Mouse (Mus musculus): ENCODE data around the gene Washc1. TPM values are rescaled to one million over a fixed set of nuclear protein-coding genes. Genes with fewer than 3 reads are reported as not detected.
"Not testable (repeated sequence)": the region's sequence is repeated elsewhere in the genome, so short reads cannot be mapped to it uniquely, and the experiment has no call there.

Washc1 gene
- total RNA-seq, 1 experiment from 2014 or later = 34.7 TPM

DNA sequence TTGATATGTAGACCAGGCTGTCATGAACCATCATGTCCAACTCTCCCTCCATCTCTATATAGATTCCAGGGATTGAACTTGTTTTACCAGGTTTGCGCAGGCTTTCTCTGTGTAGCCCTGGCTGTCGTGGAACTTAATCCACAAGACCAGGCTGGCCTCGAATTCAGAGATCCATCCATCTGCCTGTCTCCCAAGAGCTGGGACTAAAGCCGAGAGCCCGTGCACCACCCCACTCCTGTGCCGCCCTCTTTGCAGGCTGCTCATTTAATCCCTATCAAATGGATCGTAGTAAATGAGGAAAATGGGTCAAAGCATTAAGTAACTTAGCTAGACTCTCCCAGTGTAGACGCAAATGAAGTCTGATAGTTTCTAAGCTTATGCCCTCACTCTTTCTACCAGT, 3.9 kb upstream of the Washc1 start:
- no peak for ATAC-seq (ENCODE audit: extremely low read depth, insufficient number of reproducible peaks, low FRiP score, poor library complexity, severe bottlenecking)

DNA sequence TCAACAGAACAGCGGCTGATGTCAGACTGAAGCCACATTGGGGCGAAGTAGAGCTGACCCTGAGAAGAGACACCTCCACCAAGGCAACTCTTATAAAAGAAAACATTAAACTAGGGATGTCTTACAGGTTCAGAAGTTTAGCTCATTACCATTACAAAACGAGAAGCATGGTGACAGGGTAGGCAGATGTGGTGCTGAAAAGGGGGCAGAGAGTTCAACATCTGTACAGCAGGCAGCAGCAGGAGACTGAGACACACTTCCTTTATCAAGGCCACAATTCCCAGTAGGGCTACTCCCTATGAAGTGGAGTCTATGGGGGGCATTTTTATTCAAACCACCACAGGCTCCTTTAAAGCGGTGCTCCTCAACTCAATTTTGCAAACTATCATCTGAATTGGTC, 3.1 kb upstream of the Washc1 start:
- ATAC-seq (ENCODE audit: extremely low read depth, insufficient number of reproducible peaks, low FRiP score, poor library complexity, severe bottlenecking) = no peak

DNA sequence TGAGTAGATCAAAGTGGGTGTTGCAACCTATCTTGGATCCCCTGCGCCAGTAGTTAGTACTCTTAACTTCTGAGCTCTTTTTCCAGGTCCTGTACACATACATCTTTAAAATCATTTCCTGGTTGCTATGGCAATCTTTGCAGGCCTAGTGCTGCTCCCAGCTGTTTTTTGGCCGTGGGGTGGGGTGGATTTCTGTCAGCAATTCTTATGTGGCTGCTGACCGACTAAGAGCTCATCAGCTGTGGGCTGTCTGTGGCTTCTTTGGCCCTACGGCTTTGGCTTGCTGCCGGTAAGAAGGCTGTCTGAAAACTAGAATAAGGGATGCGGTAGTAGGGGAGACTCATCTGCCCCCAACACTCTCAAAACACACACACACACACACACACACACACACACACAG, 599 bp upstream of the Washc1 start:
- no peak for ATAC-seq (ENCODE audit: extremely low read depth, insufficient number of reproducible peaks, low FRiP score, poor library complexity, severe bottlenecking)

DNA sequence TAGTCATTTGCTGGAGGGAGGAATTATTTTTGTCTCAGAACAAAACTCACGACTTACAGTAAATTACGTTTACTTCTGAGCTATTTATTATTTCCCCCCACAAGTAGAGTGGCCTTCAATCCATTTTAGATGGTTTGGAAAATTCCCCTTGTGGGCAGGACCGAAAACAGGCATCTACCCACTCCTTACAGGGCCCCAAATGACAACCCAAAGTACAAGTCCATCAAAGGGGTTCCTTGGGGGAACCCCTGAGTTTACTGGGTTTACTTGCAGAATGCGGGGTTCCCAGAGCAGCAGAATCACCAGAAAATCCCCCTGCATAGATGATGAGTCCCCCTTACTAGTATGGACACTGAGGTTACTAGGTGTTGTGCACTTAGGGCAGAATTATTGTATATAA, 821 bp downstream of the Washc1 start:
- no peak for ATAC-seq (ENCODE audit: extremely low read depth, insufficient number of reproducible peaks, low FRiP score, poor library complexity, severe bottlenecking)

DNA sequence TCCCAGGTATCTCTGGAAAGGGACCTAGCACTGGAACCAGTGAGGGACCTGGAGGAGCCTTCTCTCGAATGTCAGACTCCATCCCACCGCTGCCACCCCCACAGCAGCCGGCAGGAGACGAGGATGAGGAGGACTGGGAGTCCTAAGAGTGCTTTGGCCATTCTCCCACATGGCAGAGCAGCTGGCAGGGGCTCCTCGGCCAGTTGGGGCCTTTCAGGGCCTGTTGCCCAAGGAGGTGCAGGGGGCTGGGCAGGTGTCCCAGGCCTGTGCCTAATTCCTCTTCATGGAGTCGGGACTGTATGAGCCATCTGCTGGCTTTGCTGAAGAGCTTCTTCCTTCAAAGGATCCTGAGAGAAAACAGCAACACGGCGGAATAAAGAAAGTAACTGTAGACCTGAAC, 7.6 kb downstream of the Washc1 start:
- no peak for ATAC-seq (ENCODE audit: extremely low read depth, insufficient number of reproducible peaks, low FRiP score, poor library complexity, severe bottlenecking)

- no peak for ATAC-seq (ENCODE audit: extremely low read depth, insufficient number of reproducible peaks, low FRiP score, poor library complexity, severe bottlenecking)
Observed at GRCm38 (mm10) chr17:66120701-66121100, 9.4 kb downstream of the Washc1 start.

DNA sequence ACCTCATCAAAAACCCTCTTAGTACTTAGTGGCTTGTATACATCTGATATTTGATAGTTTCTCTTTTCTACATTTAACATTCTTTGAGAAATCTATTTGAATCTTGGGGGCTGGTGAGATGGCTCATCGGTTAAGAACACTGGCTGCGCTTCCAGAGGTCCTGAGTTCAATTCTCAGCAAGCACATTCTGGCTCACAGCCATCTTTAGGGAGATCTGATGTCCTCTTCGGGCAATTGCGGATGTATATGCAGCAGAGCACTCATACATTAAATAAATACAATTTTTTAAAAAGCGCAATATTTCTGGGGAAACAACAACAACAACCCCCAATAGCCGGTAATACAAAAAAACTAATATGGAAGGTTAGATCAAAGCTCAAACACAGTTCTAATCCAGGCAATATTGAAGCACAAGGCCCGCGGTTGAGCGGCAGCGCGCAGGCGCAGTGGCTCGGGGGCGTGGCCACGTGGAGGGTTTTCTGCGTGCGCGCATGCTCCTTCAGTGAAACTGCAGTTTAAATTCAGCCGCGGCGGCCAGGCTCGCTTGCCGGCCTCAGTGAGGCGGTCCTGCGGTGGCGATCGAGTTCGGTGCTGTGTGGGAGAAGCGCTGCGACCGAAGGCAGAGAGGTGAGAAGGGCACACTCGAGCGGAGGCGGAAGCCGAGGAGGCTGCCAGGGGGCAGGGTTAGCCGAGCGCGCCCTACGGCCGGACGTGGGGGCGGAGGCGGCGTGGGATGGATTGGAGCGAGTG, 11.9 kb downstream of the Washc1 start, which contains the start of gene Ddx11:
Ddx11 (plus strand) TSS at position 455 of the 750 bp plus-strand sequence.
- ATAC-seq (ENCODE audit: extremely low read depth, insufficient number of reproducible peaks, low FRiP score, poor library complexity, severe bottlenecking) = peak; percentile 76

- ATAC-seq (ENCODE audit: extremely low read depth, insufficient number of reproducible peaks, low FRiP score, poor library complexity, severe bottlenecking) = no peak
Observed at GRCm38 (mm10) chr17:66123816-66124610, 12.7 kb downstream of the Washc1 start.

DNA sequence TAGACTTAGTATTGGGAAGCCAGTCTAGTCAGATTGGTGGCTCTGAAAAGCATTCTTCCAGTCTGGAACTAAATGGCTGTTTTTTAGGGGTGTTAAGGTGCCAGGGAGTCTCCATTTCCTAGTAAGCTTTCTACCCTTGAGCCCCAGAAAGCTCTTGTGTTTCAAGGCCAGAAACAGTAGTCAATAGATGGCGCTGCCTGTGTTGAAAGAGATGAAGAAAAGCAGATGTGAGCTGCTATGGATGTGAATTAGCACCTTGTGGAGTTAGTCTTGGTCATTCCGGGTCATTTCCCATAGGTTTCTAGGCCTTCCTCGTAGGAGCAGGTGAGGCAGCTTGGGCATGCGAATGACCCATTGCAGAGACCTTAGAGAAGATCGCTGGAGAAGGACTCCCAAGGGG, 13.9 kb downstream of the Washc1 start:
- no peak for ATAC-seq (ENCODE audit: extremely low read depth, insufficient number of reproducible peaks, low FRiP score, poor library complexity, severe bottlenecking)

DNA sequence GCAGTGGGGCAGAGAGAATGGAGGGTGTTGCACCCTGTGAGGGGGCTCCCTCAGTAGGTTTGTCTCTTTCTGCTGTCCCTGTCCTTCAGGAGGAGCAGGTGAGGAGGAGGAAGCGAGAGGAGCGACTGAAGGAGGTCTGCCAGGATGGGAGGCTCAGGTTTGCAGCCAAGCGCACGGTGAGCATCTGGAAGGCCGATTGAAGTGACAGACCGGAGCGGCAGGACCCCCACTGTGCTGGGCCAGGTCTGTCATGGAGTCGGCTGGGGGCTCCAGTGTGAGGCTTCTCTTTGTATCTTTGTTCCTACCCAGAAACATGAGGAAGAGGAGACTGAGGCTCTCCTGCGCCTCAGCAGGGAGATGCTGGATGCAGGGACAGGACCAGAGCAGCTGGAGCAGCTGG, 19.0 kb downstream of the Washc1 start:
- ATAC-seq (ENCODE audit: extremely low read depth, insufficient number of reproducible peaks, low FRiP score, poor library complexity, severe bottlenecking) = no peak

- ATAC-seq (ENCODE audit: extremely low read depth, insufficient number of reproducible peaks, low FRiP score, poor library complexity, severe bottlenecking) = peak; percentile 74; the same call in 1 of the 2 replicates
Observed at GRCm38 (mm10) chr17:66131212-66131611, 19.9 kb downstream of the Washc1 start.

DNA sequence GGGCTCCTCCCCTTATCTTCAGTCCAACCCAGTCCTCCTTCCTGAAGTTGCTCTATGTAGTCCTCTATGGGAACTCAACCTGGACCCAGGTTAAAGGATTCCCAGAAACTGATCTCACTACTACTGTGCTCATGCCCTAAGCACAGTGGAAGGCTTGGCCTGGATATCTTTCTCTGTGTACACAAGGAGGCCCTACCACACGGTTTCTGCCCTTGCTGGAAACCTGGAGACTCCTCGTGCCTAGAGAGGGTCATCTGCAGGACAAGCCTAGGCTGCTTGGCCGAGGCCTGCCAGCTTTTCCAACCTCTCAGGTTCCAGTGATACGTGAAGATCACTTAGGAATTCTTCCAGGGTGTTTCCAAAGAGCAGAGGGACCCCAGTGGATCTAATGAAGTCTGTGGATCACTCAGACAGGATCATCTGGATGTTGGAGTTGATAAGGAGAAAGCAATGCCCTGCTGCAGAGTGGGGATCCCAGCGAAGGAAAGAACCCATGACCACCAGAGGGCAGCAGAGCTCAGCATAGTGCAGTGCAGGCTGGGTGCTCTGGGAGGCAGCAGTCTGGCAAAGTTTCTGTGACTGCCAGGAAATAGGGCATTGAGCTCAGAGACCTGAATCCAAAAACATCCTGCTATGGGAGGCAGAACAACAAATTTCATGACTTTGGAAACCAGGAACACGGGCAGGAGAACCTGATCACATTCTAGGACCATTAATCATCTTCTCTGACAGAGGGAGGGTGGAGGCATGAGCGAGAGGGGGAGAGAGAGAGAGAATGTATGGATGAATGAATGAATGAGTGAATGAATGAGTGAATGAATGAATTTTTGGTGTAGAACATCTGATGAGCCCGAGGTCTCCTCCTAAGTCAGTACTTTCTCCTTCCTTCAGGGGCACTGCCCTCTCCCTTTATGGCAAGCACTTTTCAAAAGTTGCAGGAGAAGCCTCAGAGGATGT, 41.6 kb downstream of the Washc1 start:
- ATAC-seq (ENCODE audit: extremely low read depth, insufficient number of reproducible peaks, low FRiP score, poor library complexity, severe bottlenecking) = peak; percentile 42; the same call in 1 of the 2 replicates

DNA sequence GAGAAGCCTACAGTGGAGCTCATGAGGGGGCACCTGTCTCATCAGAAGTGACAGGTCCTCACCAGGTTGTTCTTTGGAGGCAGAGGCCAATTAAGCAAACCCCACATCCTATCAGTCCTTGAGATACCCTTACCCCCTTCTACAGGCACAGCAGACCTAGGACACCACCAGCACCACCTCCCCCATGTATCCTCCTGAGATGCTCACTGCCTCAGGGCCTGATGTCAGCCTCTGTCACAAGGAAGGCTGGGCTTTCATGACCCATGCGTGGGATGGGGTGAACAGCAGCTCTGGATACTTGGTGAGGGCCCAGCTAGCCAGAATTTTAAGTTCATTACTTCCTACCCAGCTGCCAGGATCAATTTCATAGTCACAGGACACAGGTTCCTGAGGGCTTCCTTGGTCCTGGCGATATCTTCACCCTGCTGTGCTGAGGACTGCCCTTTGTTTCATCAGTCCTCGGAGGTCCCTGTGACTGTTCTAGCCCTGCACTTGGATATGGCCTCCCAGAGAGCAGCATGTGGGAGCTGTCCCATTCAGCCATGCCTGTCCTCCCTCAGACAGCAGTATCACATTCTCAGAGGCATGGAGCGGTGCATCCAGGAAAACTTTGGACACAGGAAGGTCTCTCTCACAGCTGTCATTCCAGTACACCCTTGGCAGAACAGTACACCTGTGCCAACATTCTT, 42.5 kb downstream of the Washc1 start:
- ATAC-seq (ENCODE audit: extremely low read depth, insufficient number of reproducible peaks, low FRiP score, poor library complexity, severe bottlenecking) = not testable (repeated sequence)

DNA sequence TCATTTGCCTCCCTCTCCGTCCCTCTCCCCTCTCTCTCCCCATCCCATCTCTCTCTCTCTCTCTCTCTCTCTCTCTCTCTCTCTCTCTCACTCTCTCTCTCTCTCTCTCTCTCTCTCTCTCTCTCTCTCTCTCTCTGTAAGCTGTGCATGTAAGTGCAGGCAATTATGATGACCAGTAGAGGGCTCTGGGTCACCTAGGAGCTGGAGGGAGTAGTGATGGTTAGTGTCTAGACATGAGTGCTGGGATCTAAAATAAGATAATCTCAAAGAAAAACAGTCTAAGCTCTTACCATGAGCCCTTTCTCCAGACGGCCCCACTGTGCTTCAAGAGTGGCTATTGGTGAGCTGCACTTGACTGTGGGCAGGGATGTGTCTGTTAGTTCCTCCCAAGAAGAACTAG, 43.5 kb downstream of the Washc1 start:
- no peak for ATAC-seq (ENCODE audit: extremely low read depth, insufficient number of reproducible peaks, low FRiP score, poor library complexity, severe bottlenecking)

DNA sequence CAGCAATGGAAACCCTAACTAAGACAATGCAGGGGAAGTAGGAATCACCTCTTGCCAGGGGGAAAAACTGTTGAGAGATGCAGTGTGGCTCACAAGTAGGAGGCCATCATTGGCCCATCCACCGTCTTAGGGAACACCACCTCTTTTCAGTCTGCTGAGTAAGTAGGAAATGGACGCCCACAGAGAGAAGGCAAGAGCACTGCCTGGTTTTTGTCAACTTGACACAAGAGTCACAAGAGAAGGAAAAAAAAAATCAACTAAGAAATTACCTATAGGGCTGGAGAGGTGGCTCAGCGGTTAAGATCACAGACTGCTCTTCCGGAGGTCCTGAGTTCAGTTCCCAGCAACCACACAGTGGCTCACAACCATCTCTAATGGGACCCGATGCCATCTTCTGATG, 46.9 kb downstream of the Washc1 start:
- no peak for ATAC-seq (ENCODE audit: extremely low read depth, insufficient number of reproducible peaks, low FRiP score, poor library complexity, severe bottlenecking)

- not testable (repeated sequence) for ATAC-seq (ENCODE audit: extremely low read depth, insufficient number of reproducible peaks, low FRiP score, poor library complexity, severe bottlenecking)
Observed at GRCm38 (mm10) chr17:66167141-66167540, 55.8 kb downstream of the Washc1 start.
